Mouse (Mus musculus) MEL (cell line): ENCODE measurements at regions not wholly inside any gene's neighbourhood (a gene's known extent, or its start where the extent isn't known, plus 50 kb on each side); places are given as distances from the start of the nearest gene placed in this dataset.

Experiments used
- DNase-seq: peaks from one replicate; pipeline ENCODE4 v3.0.0; 2011; ENCODE audit warnings: low read depth, low spot score
- H3K27ac ChIP-seq: 2 replicates; pipeline ENCODE4 v1.5.1; 2012; ENCODE audit warnings: low read depth, mild to moderate bottlenecking, control low read depth, low read length, moderate library complexity; ENCODE audit not compliant: control insufficient read depth
- H3K27me3 ChIP-seq, 2 experiments: fragments of 150-350 bp in 1 of 2; sonication (generic) in 1 of 2; 2 replicates each; pipeline ENCODE4 v1.6.1; 2012; ENCODE audit warnings: low read length in 2 of 2, mild to moderate bottlenecking in 2 of 2, improper control_type of control experiment in 1 of 2, moderate library complexity in 1 of 2; ENCODE audit not compliant: insufficient read depth in 2 of 2, control insufficient read depth in 1 of 2
- H3K36me3 ChIP-seq, 2 experiments: 2 replicates each; pipeline ENCODE4 v1.6.1; 2012 to 2014; ENCODE audit warnings: low read length in 2 of 2, improper control_type of control experiment in 1 of 2, inconsistent platforms in 1 of 2, mild to moderate bottlenecking in 1 of 2; ENCODE audit not compliant: insufficient read depth in 2 of 2, control insufficient read depth in 1 of 2
- H3K4me1 ChIP-seq, 2 experiments: fragments of 150-350 bp in 1 of 2; sonication (generic) in 1 of 2; 2 replicates each; pipeline ENCODE4 v1.6.1; 2012; ENCODE audit warnings: low read length in 2 of 2, improper control_type of control experiment in 1 of 2, mild to moderate bottlenecking in 1 of 2; ENCODE audit not compliant: insufficient read depth in 2 of 2, control insufficient read depth in 1 of 2
- H3K4me3 ChIP-seq, 2 experiments: fragments of 150-350 bp in 1 of 2; sonication (generic) in 1 of 2; 2 replicates each; pipeline ENCODE4 v1.5.1; 2012; ENCODE audit warnings: low read depth in 2 of 2, low read length in 2 of 2, mild to moderate bottlenecking in 2 of 2, moderate library complexity in 2 of 2, control low read depth in 1 of 2, improper control_type of control experiment in 1 of 2; ENCODE audit not compliant: control insufficient read depth in 1 of 2, insufficient read depth in 1 of 2
- H3K79me2 ChIP-seq: 2 replicates; pipeline ENCODE4 v1.6.1; 2012; ENCODE audit warnings: mild to moderate bottlenecking, low read length, moderate library complexity; ENCODE audit not compliant: control insufficient read depth, poor library complexity, insufficient read depth
- H3K9ac ChIP-seq: 2 replicates; pipeline ENCODE4 v1.6.1; 2012; ENCODE audit warnings: low read depth, mild to moderate bottlenecking, control low read depth, low read length, moderate library complexity; ENCODE audit not compliant: control insufficient read depth, poor library complexity, severe bottlenecking
- H3K9me3 ChIP-seq: fragments of 150-350 bp; sonication (generic); replicated peaks from 2 replicates; pipeline ENCODE4 v1.6.1; 2012; ENCODE audit warnings: mild to moderate bottlenecking, low read length, improper control_type of control experiment, moderate library complexity; ENCODE audit not compliant: insufficient read depth
- CHD1 ChIP-seq: IDR thresholded peaks from 2 replicates; pipeline ENCODE4 v1.6.1; 2012; ENCODE audit warnings: low read depth, mild to moderate bottlenecking, inconsistent platforms, low read length, improper control_type of control experiment
- CHD2 ChIP-seq: IDR thresholded peaks from 2 replicates; pipeline ENCODE4 v1.6.1; 2011; ENCODE audit warnings: low read length, improper control_type of control experiment
- CTCF ChIP-seq, 3 experiments: IDR thresholded peaks in 2 of 3; conservative IDR thresholded peaks in 1 of 3; 2 replicates each; pipeline ENCODE4 v1.5.1; 2011 to 2012; ENCODE audit warnings: low read length in 3 of 3, low read depth in 2 of 3, mild to moderate bottlenecking in 2 of 3, improper control_type of control experiment in 1 of 3, inconsistent platforms in 1 of 3, mixed read lengths in 1 of 3, moderate library complexity in 1 of 3; ENCODE audit not compliant: control insufficient read depth in 1 of 3, insufficient read depth in 1 of 3, poor library complexity in 1 of 3, severe bottlenecking in 1 of 3
- E2F4 ChIP-seq: IDR thresholded peaks from 2 replicates; pipeline ENCODE4 v1.6.1; 2011; ENCODE audit warnings: low read depth, low read length, improper control_type of control experiment, borderline replicate concordance
- ELF1 ChIP-seq: IDR thresholded peaks from 2 replicates; pipeline ENCODE4 v1.6.1; 2014; ENCODE audit warnings: low read depth, mild to moderate bottlenecking, inconsistent platforms, low read length, improper control_type of control experiment, moderate library complexity
- ETS1 ChIP-seq: IDR thresholded peaks from 2 replicates; pipeline ENCODE4 v1.6.1; 2012; ENCODE audit warnings: low read depth, mild to moderate bottlenecking, inconsistent platforms, low read length, improper control_type of control experiment, moderate library complexity
- GATA1 ChIP-seq: IDR thresholded peaks from 2 replicates; pipeline ENCODE4 v1.6.1; 2011; ENCODE audit warnings: low read depth, low read length, improper control_type of control experiment
- HCFC1 ChIP-seq: IDR thresholded peaks from 2 replicates; pipeline ENCODE4 v1.6.1; 2012; ENCODE audit warnings: low read depth, mild to moderate bottlenecking, inconsistent platforms, low read length, improper control_type of control experiment, moderate library complexity
- JUND ChIP-seq: IDR thresholded peaks from 2 replicates; pipeline ENCODE4 v1.6.1; 2011; ENCODE audit warnings: low read depth, mild to moderate bottlenecking, improper control_type of control experiment, low read length
- KAT2A ChIP-seq: conservative IDR thresholded peaks from 2 replicates; pipeline ENCODE4 v1.6.1; 2012; ENCODE audit warnings: low read depth, low read length, improper control_type of control experiment, inconsistent platforms
- MAFK ChIP-seq: IDR thresholded peaks from 2 replicates; pipeline ENCODE4 v1.6.1; 2011; ENCODE audit warnings: low read depth, mild to moderate bottlenecking, low read length, improper control_type of control experiment, borderline replicate concordance
- MAX ChIP-seq: IDR thresholded peaks from 2 replicates; pipeline ENCODE4 v1.6.1; 2011; ENCODE audit warnings: low read length, improper control_type of control experiment
- MAZ ChIP-seq: IDR thresholded peaks from 2 replicates; pipeline ENCODE4 v1.6.1; 2012; ENCODE audit warnings: low read depth, mild to moderate bottlenecking, inconsistent platforms, low read length, improper control_type of control experiment
- MEF2A ChIP-seq: IDR thresholded peaks from 2 replicates; pipeline ENCODE4 v1.6.1; 2014; ENCODE audit warnings: low read depth, mild to moderate bottlenecking, inconsistent platforms, low read length, improper control_type of control experiment; ENCODE audit not compliant: poor library complexity, insufficient replicate concordance, severe bottlenecking; ENCODE audit errors: extremely low read depth
- NELFE ChIP-seq: IDR thresholded peaks from 2 replicates; pipeline ENCODE4 v1.6.1; 2011; ENCODE audit warnings: low read depth, low read length, improper control_type of control experiment
- NRF1 ChIP-seq: IDR thresholded peaks from 2 replicates; pipeline ENCODE4 v1.6.1; 2014; ENCODE audit warnings: low read depth, mild to moderate bottlenecking, inconsistent platforms, low read length, improper control_type of control experiment, moderate library complexity; ENCODE audit not compliant: poor library complexity, insufficient read depth, severe bottlenecking
- RAD21 ChIP-seq: IDR thresholded peaks from 2 replicates; pipeline ENCODE4 v1.6.1; 2011; ENCODE audit warnings: mild to moderate bottlenecking, low read depth, low read length, improper control_type of control experiment
- RCOR1 ChIP-seq: IDR thresholded peaks from 2 replicates; pipeline ENCODE4 v1.6.1; 2012; ENCODE audit warnings: low read depth, mild to moderate bottlenecking, inconsistent platforms, low read length, improper control_type of control experiment
- SMC3 ChIP-seq: IDR thresholded peaks from 2 replicates; pipeline ENCODE4 v1.6.1; 2011; ENCODE audit warnings: low read depth, low read length, improper control_type of control experiment
- TAL1 ChIP-seq: IDR thresholded peaks from 2 replicates; pipeline ENCODE4 v1.6.1; 2012; ENCODE audit warnings: mild to moderate bottlenecking, inconsistent platforms, low read length, moderate library complexity, mixed read lengths
- TBP ChIP-seq: IDR thresholded peaks from 2 replicates; pipeline ENCODE4 v1.8.0; 2011; ENCODE audit warnings: low read depth, low read length, improper control_type of control experiment
- TCF12 ChIP-seq: IDR thresholded peaks from 2 replicates; pipeline ENCODE4 v1.6.1; 2014; ENCODE audit warnings: low read depth, mild to moderate bottlenecking, inconsistent platforms, low read length, improper control_type of control experiment, moderate library complexity
- UBTF ChIP-seq: IDR thresholded peaks from 2 replicates; pipeline ENCODE4 v1.6.1; 2012; ENCODE audit warnings: low read depth, mild to moderate bottlenecking, inconsistent platforms, low read length, improper control_type of control experiment, moderate library complexity, borderline replicate concordance; ENCODE audit not compliant: insufficient read depth
- USF1 ChIP-seq: IDR thresholded peaks from 2 replicates; pipeline ENCODE4 v1.6.1; 2014; ENCODE audit warnings: low read depth, mild to moderate bottlenecking, inconsistent platforms, low read length, improper control_type of control experiment, moderate library complexity
- ZNF384 ChIP-seq: IDR thresholded peaks from 2 replicates; pipeline ENCODE4 v1.6.1; 2012; ENCODE audit warnings: low read depth, mild to moderate bottlenecking, inconsistent platforms, low read length, improper control_type of control experiment

DNA sequence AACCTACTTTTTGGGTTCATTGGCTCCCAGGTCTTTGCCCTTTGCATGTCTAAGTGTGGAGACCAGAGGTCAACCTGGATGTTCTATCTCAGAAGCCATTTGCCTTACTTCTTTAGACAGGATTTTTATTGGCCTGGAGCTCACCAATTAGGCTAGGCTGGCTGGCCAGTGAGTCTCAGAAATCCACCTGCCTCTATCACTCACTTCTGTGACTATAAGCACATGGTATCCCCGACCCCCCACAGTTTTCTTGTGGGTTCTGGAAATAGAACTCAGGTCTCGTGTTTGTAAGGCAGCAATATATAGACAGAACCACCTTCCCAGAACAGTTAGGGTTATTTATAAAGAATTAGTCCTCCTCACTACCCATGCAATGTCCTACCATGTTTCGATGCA, 60.9 kb upstream of the Ankrd50 start:
- Histone ChIP-seq H3K4me1 (no peaks in the 10 kb centered on the region), H3K27me3 (no peaks in the 10 kb centered on the region), H3K79me2 (no peaks in the 10 kb centered on the region), H3K4me3 (no peak overlapping the region), H3K36me3 (no peaks in the 10 kb centered on the region), H3K9me3 (no peaks in the 10 kb centered on the region), H3K9ac (no peak overlapping the region), H3K27ac (no peak overlapping the region)
- TF ChIP-seq MAZ (no peak), CHD1 (no peak), TBP (no peak), CHD2 (no peak), ZNF384 (no peak), ELF1 (no peak), TCF12 (no peak), MAFK (no peak), GATA1 (no peak), KAT2A (no peak), MAX (no peak), NRF1 (no peak), USF1 (no peak), CTCF (IDR thresholded peaks at IDR 0.05 in 2 of 3, conservative IDR thresholded peaks at IDR 0.05 in 1 of 3; ENCODE audit: control insufficient read depth in 1 of 3, insufficient read depth in 1 of 3, low read depth in 2 of 3, low read length in 3 of 3, poor library complexity in 1 of 3, severe bottlenecking in 1 of 3) (no peak), MEF2A (no peak), ETS1 (no peak)
- DNase-seq = no peak

- no peak overlapping the region for H3K4me3 ChIP-seq
- H3K27me3 ChIP-seq = no peaks in the 10 kb centered on the region
- no peak for TF ChIP-seq USF1
- TF ChIP-seq TCF12 = no peak
- TF ChIP-seq HCFC1 = no peak
- TF ChIP-seq RAD21 = no peak
- no peak for TF ChIP-seq NELFE
- TF ChIP-seq RCOR1 = no peak
- no peak for TF ChIP-seq JUND
- TF ChIP-seq UBTF = no peak
- no peak for TF ChIP-seq MEF2A
- TF ChIP-seq E2F4 = no peak
- no peak for TF ChIP-seq SMC3
- no peak for TF ChIP-seq TAL1
- no peaks in the 10 kb centered on the region for H3K79me2 ChIP-seq
- no peaks in the 10 kb centered on the region for H3K4me1 ChIP-seq
- no peaks in the 10 kb centered on the region for H3K9me3 ChIP-seq
- no peak overlapping the region for H3K27ac ChIP-seq
- no peaks in the 10 kb centered on the region for H3K36me3 ChIP-seq
- no peak for DNase-seq
- H3K9ac ChIP-seq = no peak overlapping the region
Observed at GRCm38 (mm10) chr3:38544718-38545500, 60.3 kb upstream of the Ankrd50 start.
